In genomic region chr1:126799379-126799798, GRCm38 (mm10) we compare ENCODE assay signal across 12 mouse cellular contexts. TPM values are rescaled to one million over a fixed set of nuclear protein-coding genes. Genes with fewer than 3 reads are reported as not detected.
DNase-seq lines count a peak whose midpoint lies in the region; ATAC-seq lines count a peak whose summit lies in the region.
"Had no signal": no experiment of that assay in that cellular context is flagged by ENCODE, and none has a peak within 500 bp of the region (broad histone marks: within the 10 kb centered on the region; RNA-seq: fewer than 3 reads in every experiment).

No protein-coding gene starts in this region.

- intact Hi-C loops in heart, postnatal 36 days (cut with DNase I), result no loop called here
- intact Hi-C loops in gastrocnemius, postnatal 36 days (cut with DNase I), result no loop called here
- intact Hi-C loops in left cerebral cortex, postnatal 10 days (cut with DNase I), result no loop called here

- ATAC-seq in hindbrain, embryonic 15.5 days (ENCODE audit: low FRiP score, low read depth), result no peak
- ATAC-seq: liver, embryonic 12.5 days had no signal

- H3K4me3 ChIP-seq in hindbrain, embryonic 15.5 days, result no peak overlapping the region
- H3K4me3 ChIP-seq: liver, embryonic 12.5 days had no signal

- H3K9ac ChIP-seq in hindbrain, embryonic 15.5 days, result no peak overlapping the region
- H3K9ac ChIP-seq: liver, embryonic 12.5 days had no signal

- H3K9me3 ChIP-seq in hindbrain, embryonic 15.5 days, result no peaks in the 10 kb centered on the region
- H3K9me3 ChIP-seq: liver, embryonic 12.5 days had no signal

- no peaks in the 10 kb centered on the region for H3K36me3 ChIP-seq in hindbrain, embryonic 15.5 days
- H3K36me3 ChIP-seq: liver, embryonic 12.5 days had no signal

- 67% methylated on average over 11 of the region's 11 CpGs for WGBS in hindbrain, embryonic 15.5 days

- no peak overlapping the region for H3K27ac ChIP-seq in hindbrain, embryonic 15.5 days (replicated peaks)
- H3K27ac ChIP-seq: liver, embryonic 12.5 days; stomach, postnatal 0 days had no signal

- H3K27me3 ChIP-seq in hindbrain, embryonic 15.5 days, result no peaks in the 10 kb centered on the region
- H3K27me3 ChIP-seq: liver, embryonic 12.5 days had no signal

- 0 out of 2 replicates have a peak overlapping the region, but pooled peaks have one; percentile 13 for H3K4me2 ChIP-seq in hindbrain, embryonic 15.5 days
- H3K4me2 ChIP-seq: liver, embryonic 12.5 days; midbrain, embryonic 11.5 days had no signal

- DNase-seq in heart, adult 18-20 months, result peak; percentile 15 to 29
- DNase-seq in heart, postnatal 36 days, result no peak
- DNase-seq in right cerebral cortex, adult 18-20 months, result peak; percentile 32
- DNase-seq in right cerebral cortex, postnatal 4 days, result no peak
- no peak for DNase-seq in gastrocnemius, postnatal 36 days
- no peak for DNase-seq in lung, postnatal 14 days
- no peak for DNase-seq in left cerebral cortex, postnatal 10 days (ENCODE audit: extremely low spot score in 1 of 2, low spot score in 2 of 2)

- H3K4me1 ChIP-seq in hindbrain, embryonic 15.5 days (replicated peaks), result 0 out of 2 replicates have a peak, but pooled peaks cover 5% of the 10 kb centered on the region
- H3K4me1 ChIP-seq: liver, embryonic 12.5 days had no signal

RNA-seq across cellular contexts. Expression of gene Nckap5, which starts 31.2 kb away (rescaled TPM):
- total RNA-seq in heart, adult 18-20 months (2021), result 10 to 100 TPM in 1 of 2 experiments, 1 to 10 TPM in 1; 8.8 to 10.9 TPM
- 1 to 10 TPM; 6.4 to 6.6 TPM for total RNA-seq in heart, postnatal 36 days (2021)
- 11.7 and 15.5 TPM in 2 replicates for polyA plus RNA-seq in hindbrain, embryonic 15.5 days (2015; fragmentation: Nextera tagmentation; extraction: Ambion mirVana)
- total RNA-seq in gastrocnemius, postnatal 36 days (2021), result 1 to 10 TPM in 1 of 2 experiments, under 1 TPM in 1; 0.62 to 1.2 TPM
- 1 to 10 TPM; 8.1 to 9.4 TPM for total RNA-seq in left cerebral cortex, postnatal 10 days (2021)
- polyA plus RNA-seq: C2C12 had no signal

Comparison
In these comparisons a context has a peak if more than half of its experiments do, and no peak if none do; other contexts are left out.
1. DNase-seq: peak in heart, adult 18-20 months (2 of 2) and right cerebral cortex, adult 18-20 months (single experiment); none in heart, postnatal 36 days (0 of 2), right cerebral cortex, postnatal 4 days (single experiment), gastrocnemius, postnatal 36 days (0 of 2), lung, postnatal 14 days (single experiment) and left cerebral cortex, postnatal 10 days (0 of 2).